Mouse (Mus musculus) olfactory bulb, adult 2 months (tissue): Measurements from ENCODE around the gene Strn4.

Experiments used
- CTCF ChIP-seq: fragments of 200-500 bp; IDR thresholded peaks from 2 replicates; pipeline ENCODE4 v1.5.1; 2012; ENCODE audit warnings: low read depth, mild to moderate bottlenecking, low read length, moderate library complexity; ENCODE audit not compliant: insufficient read depth
- POLR2A ChIP-seq: fragments of 200-500 bp; IDR thresholded peaks from 2 replicates; pipeline ENCODE4 v1.6.1; 2012; ENCODE audit warnings: mild to moderate bottlenecking, low read depth, low read length, moderate library complexity; ENCODE audit not compliant: insufficient read depth

- no peak; the same call in 1 of the 2 replicates for TF ChIP-seq CTCF
- TF ChIP-seq POLR2A, result peak; percentile 54; the same call in 1 of the 2 replicates
Observed at GRCm38 (mm10) chr7:16810920-16811648, 4.6 kb upstream of the Strn4 start.
